Mouse (Mus musculus): ENCODE results near the gene Smox. TPM values are rescaled to one million over a fixed set of nuclear protein-coding genes. Genes with fewer than 3 reads are reported as not detected.

Gene Smox
- polyA plus RNA-seq, 1 experiment from 2014 or later: 19.1 TPM

GRCm38 (mm10) chr2:131531271-131531670 is 40.0 kb downstream of the Smox start:
- ATAC-seq (ENCODE audit: low FRiP score, low TSS enrichment): no peak
- H3K4me2 ChIP-seq (replicated peaks; ENCODE audit: low read depth): no peak overlapping the region
- no peaks in the 10 kb centered on the region for H3K27me3 ChIP-seq (ENCODE audit: control insufficient read depth, insufficient read depth, low read length)
- no peak for TF ChIP-seq CTCF (IDR thresholded peaks at IDR 0.05; ENCODE audit: low read depth)
- TF ChIP-seq EP300 (optimal IDR thresholded peaks at IDR 0.05): no peak
- H3K4me3 ChIP-seq (ENCODE audit: low read depth, low read length): no peak overlapping the region
- WGBS: 84% methylated on average over 7 of the region's 7 CpGs
- H3K4me1 ChIP-seq (replicated peaks; ENCODE audit: control insufficient read depth, insufficient read depth): no peaks in the 10 kb centered on the region
- DNase-seq (ENCODE audit: low spot score): no peak
- no peaks in the 10 kb centered on the region for H3K36me3 ChIP-seq (ENCODE audit: control insufficient read depth, insufficient read depth, low read length)
- no peaks in the 10 kb centered on the region for H3K9me3 ChIP-seq (ENCODE audit: control insufficient read depth, low read length)
- H3K9ac ChIP-seq (ENCODE audit: low read length): no peak overlapping the region
- no peak overlapping the region for H3K27ac ChIP-seq (replicated peaks)

DNA sequence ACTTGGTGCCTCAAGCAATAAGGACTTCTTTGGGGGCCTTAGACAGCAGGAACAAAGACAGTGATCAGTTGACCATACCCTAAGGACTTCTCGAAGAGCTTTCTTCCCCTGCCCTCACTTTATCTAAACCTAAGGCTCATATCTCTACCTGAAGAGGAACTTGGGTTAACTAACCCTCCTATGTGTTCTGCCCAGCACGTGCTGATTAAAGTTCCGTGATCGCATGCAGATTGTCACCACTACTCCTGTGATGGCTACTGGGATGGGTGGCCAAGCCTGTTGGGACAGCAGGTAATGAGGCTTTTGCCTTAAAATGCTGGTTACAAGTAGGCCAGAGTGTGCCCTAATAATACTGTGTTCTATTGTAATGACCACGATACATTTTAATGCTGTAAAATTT is 43.9 kb downstream of the Smox start:
- DNase-seq (ENCODE audit: low spot score) (no peak), ATAC-seq (ENCODE audit: low FRiP score, low TSS enrichment) (no peak)
- no peak overlapping the region for H3K4me2 ChIP-seq (replicated peaks; ENCODE audit: low read depth)
- H3K9me3 ChIP-seq (ENCODE audit: control insufficient read depth, low read length): no peaks in the 10 kb centered on the region
- no peak overlapping the region for H3K9ac ChIP-seq (ENCODE audit: low read length)
- no peaks in the 10 kb centered on the region for H3K27me3 ChIP-seq (ENCODE audit: control insufficient read depth, insufficient read depth, low read length)
- H3K27ac ChIP-seq (replicated peaks): no peak overlapping the region
- 87% methylated on average over 5 of the region's 5 CpGs for WGBS
- no peaks in the 10 kb centered on the region for H3K36me3 ChIP-seq (ENCODE audit: control insufficient read depth, insufficient read depth, low read length)
- no peak overlapping the region for H3K4me3 ChIP-seq (ENCODE audit: low read depth, low read length)
- H3K4me1 ChIP-seq (replicated peaks; ENCODE audit: control insufficient read depth, insufficient read depth): no peaks in the 10 kb centered on the region
- TF ChIP-seq CTCF (IDR thresholded peaks at IDR 0.05; ENCODE audit: low read depth) (no peak), EP300 (optimal IDR thresholded peaks at IDR 0.05) (no peak)

- Histone ChIP-seq H3K9ac (ENCODE audit: low read length) (no peak overlapping the region), H3K27ac (replicated peaks) (no peak overlapping the region), H3K27me3 (ENCODE audit: control insufficient read depth, insufficient read depth, low read length) (no peaks in the 10 kb centered on the region), H3K4me3 (ENCODE audit: low read depth, low read length) (no peak overlapping the region), H3K36me3 (ENCODE audit: control insufficient read depth, insufficient read depth, low read length) (no peaks in the 10 kb centered on the region), H3K9me3 (ENCODE audit: control insufficient read depth, low read length) (no peaks in the 10 kb centered on the region), H3K4me1 (replicated peaks; ENCODE audit: control insufficient read depth, insufficient read depth) (no peaks in the 10 kb centered on the region), H3K4me2 (replicated peaks; ENCODE audit: low read depth) (no peak overlapping the region)
- ATAC-seq (ENCODE audit: low FRiP score, low TSS enrichment) (no peak), DNase-seq (ENCODE audit: low spot score) (no peak)
- no peak for TF ChIP-seq EP300 (optimal IDR thresholded peaks at IDR 0.05)
- no peak for TF ChIP-seq CTCF (IDR thresholded peaks at IDR 0.05; ENCODE audit: low read depth)
- 60% methylated on average over 7 of the region's 7 CpGs for WGBS
Observed at GRCm38 (mm10) chr2:131538341-131538740, 47.0 kb downstream of the Smox start.

GRCm38 (mm10) chr2:131539780-131540179 is 48.5 kb downstream of the Smox start:
- H3K27me3 ChIP-seq (ENCODE audit: control insufficient read depth, insufficient read depth, low read length): no peaks in the 10 kb centered on the region
- H3K36me3 ChIP-seq (ENCODE audit: control insufficient read depth, insufficient read depth, low read length): no peaks in the 10 kb centered on the region
- H3K4me1 ChIP-seq (replicated peaks; ENCODE audit: control insufficient read depth, insufficient read depth): no peaks in the 10 kb centered on the region
- H3K9ac ChIP-seq (ENCODE audit: low read length): no peak overlapping the region
- no peak overlapping the region for H3K4me3 ChIP-seq (ENCODE audit: low read depth, low read length)
- DNase-seq (ENCODE audit: low spot score): no peak
- no peak overlapping the region for H3K27ac ChIP-seq (replicated peaks)
- TF ChIP-seq CTCF (IDR thresholded peaks at IDR 0.05; ENCODE audit: low read depth) (no peak), EP300 (optimal IDR thresholded peaks at IDR 0.05) (no peak)
- H3K9me3 ChIP-seq (ENCODE audit: control insufficient read depth, low read length): no peaks in the 10 kb centered on the region
- H3K4me2 ChIP-seq (replicated peaks; ENCODE audit: low read depth): no peak overlapping the region
- WGBS: 82% methylated on average over 6 of the region's 6 CpGs
- ATAC-seq (ENCODE audit: low FRiP score, low TSS enrichment): no peak

GRCm38 (mm10) chr2:131541686-131542085 is 50.4 kb downstream of the Smox start:
- ATAC-seq (ENCODE audit: low FRiP score, low TSS enrichment): no peak
- no peaks in the 10 kb centered on the region for H3K36me3 ChIP-seq (ENCODE audit: control insufficient read depth, insufficient read depth, low read length)
- 83% methylated on average over 4 of the region's 4 CpGs for WGBS
- H3K4me2 ChIP-seq (replicated peaks; ENCODE audit: low read depth): no peak overlapping the region
- H3K27me3 ChIP-seq (ENCODE audit: control insufficient read depth, insufficient read depth, low read length): no peaks in the 10 kb centered on the region
- no peak overlapping the region for H3K4me3 ChIP-seq (ENCODE audit: low read depth, low read length)
- no peak overlapping the region for H3K27ac ChIP-seq (replicated peaks)
- TF ChIP-seq EP300 (optimal IDR thresholded peaks at IDR 0.05): no peak
- TF ChIP-seq CTCF (IDR thresholded peaks at IDR 0.05; ENCODE audit: low read depth): no peak
- no peak for DNase-seq (ENCODE audit: low spot score)
- H3K4me1 ChIP-seq (replicated peaks; ENCODE audit: control insufficient read depth, insufficient read depth): no peaks in the 10 kb centered on the region; the same call in 1 of the 2 replicates
- H3K9ac ChIP-seq (ENCODE audit: low read length): no peak overlapping the region
- H3K9me3 ChIP-seq (ENCODE audit: control insufficient read depth, low read length): no peaks in the 10 kb centered on the region

DNA sequence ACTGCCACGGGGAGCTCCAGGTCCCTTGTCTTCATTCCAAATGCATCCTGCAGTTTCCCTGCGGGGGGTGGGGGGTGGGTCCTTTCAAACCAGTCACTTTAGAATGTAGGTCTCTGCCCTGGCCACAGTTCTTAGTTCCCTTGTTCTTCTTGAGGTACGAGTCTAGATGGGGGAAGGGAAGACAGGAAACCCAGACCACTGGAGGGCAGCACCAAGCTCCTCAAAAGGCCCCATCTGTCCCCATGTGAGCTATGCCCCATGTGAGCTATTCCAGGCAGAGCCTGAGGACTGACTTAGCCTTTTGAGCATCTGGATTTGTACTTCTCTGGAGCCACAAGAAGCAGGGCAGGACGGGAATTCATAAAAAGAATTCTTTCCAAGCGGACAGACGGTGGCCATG is 51.2 kb downstream of the Smox start:
- no peaks in the 10 kb centered on the region for H3K36me3 ChIP-seq (ENCODE audit: control insufficient read depth, insufficient read depth, low read length)
- H3K9ac ChIP-seq (ENCODE audit: low read length): no peak overlapping the region
- H3K27ac ChIP-seq (replicated peaks): no peak overlapping the region
- DNase-seq (ENCODE audit: low spot score) (no peak), ATAC-seq (ENCODE audit: low FRiP score, low TSS enrichment) (no peak)
- no peak overlapping the region for H3K4me2 ChIP-seq (replicated peaks; ENCODE audit: low read depth)
- no peak overlapping the region for H3K4me3 ChIP-seq (ENCODE audit: low read depth, low read length)
- TF ChIP-seq EP300 (optimal IDR thresholded peaks at IDR 0.05): no peak
- TF ChIP-seq CTCF (IDR thresholded peaks at IDR 0.05; ENCODE audit: low read depth): peak; percentile 54
- H3K4me1 ChIP-seq (replicated peaks; ENCODE audit: control insufficient read depth, insufficient read depth): no peaks in the 10 kb centered on the region; the same call in 1 of the 2 replicates
- peaks cover under 1% of the 10 kb centered on the region; the same call in 1 of the 2 replicates for H3K27me3 ChIP-seq (ENCODE audit: control insufficient read depth, insufficient read depth, low read length)
- no peaks in the 10 kb centered on the region for H3K9me3 ChIP-seq (ENCODE audit: control insufficient read depth, low read length)
- WGBS: 44% methylated on average over 6 of the region's 6 CpGs

All from stomach, postnatal 0 days (tissue).